Mouse (Mus musculus) CH12.LX (cell line): ENCODE measurements around the gene Fam241b. TPM values are rescaled to one million over a fixed set of nuclear protein-coding genes. Genes with fewer than 3 reads are reported as not detected.

Experiments
- DNase-seq: peaks from one replicate; pipeline ENCODE4 v3.0.0-alpha.2; 2013; ENCODE audit errors: extremely low read depth
- H3K27ac ChIP-seq: 2 replicates; pipeline ENCODE4 v1.5.1; 2012; ENCODE audit warnings: low read depth, mild to moderate bottlenecking, control low read depth, moderate library complexity; ENCODE audit not compliant: insufficient read depth
- H3K27me3 ChIP-seq: replicated peaks from 2 replicates; pipeline ENCODE3; 2012; ENCODE audit warnings: inconsistent platforms
- H3K36me3 ChIP-seq, 2 experiments: replicated peaks in 1 of 2; 2 replicates each; pipeline versions ENCODE3 to v1.6.1; 2012; ENCODE audit warnings: inconsistent platforms in 1 of 2, low read length in 1 of 2, mild to moderate bottlenecking in 1 of 2, mixed read lengths in 1 of 2, moderate library complexity in 1 of 2; ENCODE audit not compliant: control insufficient read depth in 1 of 2, insufficient read depth in 1 of 2
- H3K4me1 ChIP-seq, 2 experiments: 2 replicates each; pipeline ENCODE4 v1.6.1; 2012; ENCODE audit warnings: inconsistent platforms in 1 of 2, moderate library complexity in 1 of 2; ENCODE audit not compliant: insufficient read depth in 2 of 2, control insufficient read depth in 1 of 2
- H3K4me2 ChIP-seq: 2 replicates; pipeline ENCODE4 v1.6.1; 2012; ENCODE audit warnings: low read depth, mild to moderate bottlenecking, control low read depth; ENCODE audit not compliant: poor library complexity, insufficient read depth, severe bottlenecking
- H3K4me3 ChIP-seq, 3 experiments: fragments of 150-350 bp in 1 of 3; sonication (generic) in 1 of 3; replicated peaks in 1 of 3; 2 replicates each; pipeline versions ENCODE3 to v1.5.1; 2011 to 2012; ENCODE audit warnings: low read depth in 2 of 3, low read length in 2 of 3, mild to moderate bottlenecking in 2 of 3, moderate library complexity in 2 of 3, control low read depth in 1 of 3, improper control_type of control experiment in 1 of 3, inconsistent platforms in 1 of 3, mixed read lengths in 1 of 3; ENCODE audit not compliant: poor library complexity in 1 of 3
- H3K79me2 ChIP-seq: replicated peaks from 2 replicates; pipeline ENCODE4 v1.6.1; 2012; ENCODE audit warnings: mild to moderate bottlenecking, moderate library complexity; ENCODE audit not compliant: control insufficient read depth, poor library complexity, insufficient read depth, severe bottlenecking; ENCODE audit errors: extremely low read depth
- H3K9ac ChIP-seq: 2 replicates; pipeline ENCODE4 v1.6.1; 2012; ENCODE audit warnings: low read depth, mild to moderate bottlenecking, control low read depth, moderate library complexity; ENCODE audit not compliant: insufficient read depth
- H3K9me3 ChIP-seq: replicated peaks from 2 replicates; pipeline ENCODE3; 2012; ENCODE audit warnings: low read length, inconsistent platforms, mixed read lengths
- CHD1 ChIP-seq: IDR thresholded peaks from 2 replicates; pipeline ENCODE4 v1.6.1; 2012; ENCODE audit warnings: low read depth, low read length, improper control_type of control experiment, inconsistent platforms
- CHD2 ChIP-seq: IDR thresholded peaks from 2 replicates; pipeline ENCODE4 v1.6.1; 2011; ENCODE audit warnings: low read length, improper control_type of control experiment
- CTCF ChIP-seq, 2 experiments: IDR thresholded peaks in 1 of 2; conservative IDR thresholded peaks in 1 of 2; 2 replicates each; pipeline ENCODE4 v1.5.1; 2011 to 2012; ENCODE audit warnings: low read depth in 2 of 2, low read length in 2 of 2, improper control_type of control experiment in 1 of 2, inconsistent platforms in 1 of 2, mild to moderate bottlenecking in 1 of 2, moderate library complexity in 1 of 2
- ELF1 ChIP-seq: IDR thresholded peaks from 2 replicates; pipeline ENCODE4 v1.6.1; 2014; ENCODE audit warnings: low read depth, mild to moderate bottlenecking, inconsistent platforms, low read length, improper control_type of control experiment
- EP300 ChIP-seq: IDR thresholded peaks from 2 replicates; pipeline ENCODE4 v1.6.1; 2011; ENCODE audit warnings: low read length, improper control_type of control experiment
- ETS1 ChIP-seq: conservative IDR thresholded peaks from 2 replicates; pipeline ENCODE4 v1.6.1; 2012; ENCODE audit warnings: low read depth, mild to moderate bottlenecking, inconsistent platforms, low read length, improper control_type of control experiment, moderate library complexity
- HCFC1 ChIP-seq: IDR thresholded peaks from 2 replicates; pipeline ENCODE4 v1.6.1; 2012; ENCODE audit warnings: low read depth, mild to moderate bottlenecking, inconsistent platforms, low read length, improper control_type of control experiment
- IRF4 ChIP-seq: IDR thresholded peaks from 2 replicates; pipeline ENCODE4 v1.6.1; 2014; ENCODE audit warnings: low read depth, mild to moderate bottlenecking, inconsistent platforms, low read length, improper control_type of control experiment
- JUN ChIP-seq: IDR thresholded peaks from 2 replicates; pipeline ENCODE4 v1.6.1; 2011; ENCODE audit warnings: low read depth, mild to moderate bottlenecking, low read length, improper control_type of control experiment, moderate library complexity; ENCODE audit not compliant: insufficient read depth
- MAX ChIP-seq: IDR thresholded peaks from 2 replicates; pipeline ENCODE4 v1.6.1; 2011; ENCODE audit warnings: low read length, improper control_type of control experiment
- MAZ ChIP-seq: IDR thresholded peaks from 2 replicates; pipeline ENCODE4 v1.6.1; 2012; ENCODE audit warnings: low read depth, mild to moderate bottlenecking, inconsistent platforms, low read length, improper control_type of control experiment, moderate library complexity
- MEF2A ChIP-seq: IDR thresholded peaks from 2 replicates; pipeline ENCODE4 v1.6.1; 2014; ENCODE audit warnings: low read depth, mild to moderate bottlenecking, inconsistent platforms, low read length, improper control_type of control experiment, borderline replicate concordance
- MXI1 ChIP-seq: IDR thresholded peaks from 2 replicates; pipeline ENCODE4 v1.6.1; 2011; ENCODE audit warnings: mild to moderate bottlenecking, low read depth, low read length, improper control_type of control experiment
- MYC ChIP-seq: IDR thresholded peaks from 2 replicates; pipeline ENCODE4 v1.6.1; 2011; ENCODE audit warnings: low read depth, mild to moderate bottlenecking, improper control_type of control experiment, low read length
- NELFE ChIP-seq: IDR thresholded peaks from 2 replicates; pipeline ENCODE4 v1.6.1; 2011; ENCODE audit warnings: low read depth, low read length, improper control_type of control experiment
- POLR2A ChIP-seq: IDR thresholded peaks from 2 replicates; pipeline ENCODE4 v1.6.1; 2011; ENCODE audit warnings: low read depth, mild to moderate bottlenecking, improper control_type of control experiment, low read length
- POLR2AphosphoS2 ChIP-seq: IDR thresholded peaks from 2 replicates; pipeline ENCODE4 v1.6.1; 2011; ENCODE audit warnings: low read depth, low read length, improper control_type of control experiment
- SIN3A ChIP-seq: IDR thresholded peaks from 2 replicates; pipeline ENCODE4 v1.6.1; 2012; ENCODE audit warnings: low read length, improper control_type of control experiment, inconsistent platforms
- USF1 ChIP-seq: IDR thresholded peaks from 2 replicates; pipeline ENCODE4 v1.6.1; 2014; ENCODE audit warnings: low read depth, mild to moderate bottlenecking, inconsistent platforms, low read length, improper control_type of control experiment
- ZC3H11A ChIP-seq: IDR thresholded peaks from 2 replicates; pipeline ENCODE4 v1.6.1; 2012; ENCODE audit warnings: low read depth, mild to moderate bottlenecking, inconsistent platforms, low read length, improper control_type of control experiment
- ZMIZ1 ChIP-seq: IDR thresholded peaks from 2 replicates; pipeline ENCODE4 v1.6.1; 2012; ENCODE audit warnings: low read depth, mild to moderate bottlenecking, inconsistent platforms, low read length, improper control_type of control experiment
- ZNF384 ChIP-seq: IDR thresholded peaks from 2 replicates; pipeline ENCODE4 v1.6.1; 2012; ENCODE audit warnings: low read depth, low read length, improper control_type of control experiment, inconsistent platforms
- dilution Hi-C: fragments of 300-500 bp; cut with MboI; formaldehyde crosslinking; loops from 2 replicates; pipeline ENCODE4 v1.14.3; 2020; ENCODE audit warnings: low sequenced_read_pairs; ENCODE audit not compliant: extremely low pct_unique_long_range_greater_than_20kb, extremely low pct_ligation_motif_present
- in situ Hi-C: fragments of 300-500 bp; cut with MboI; formaldehyde crosslinking; loops from 3 replicates; pipeline ENCODE4 v1.14.3; 2019; ENCODE audit warnings: low sequenced_read_pairs, low pct_ligation_motif_present, low pct_unique_long_range_greater_than_20kb, mixed read lengths
- polyA plus RNA-seq: library from polyadenylated mRNA; unstranded; fragments of >175 nt; gene quantifications from 2 replicates; pipeline ENCODE4 v1.2.1, GENCODE M21; 2012; ENCODE audit warnings: low read depth; ENCODE audit not compliant: insufficient read length
- total RNA-seq, 2 experiments: library from RNA; depleted of rRNA; stranded (reverse); fragments of 300-350 nt in 1 of 2; fragments of >200 nt in 1 of 2; gene quantifications; 2 replicates each; pipeline ENCODE4 v1.2.3; 2012 to 2014

The Fam241b gene
- total and polyA plus RNA-seq, 3 experiments = 0.38 TPM; not detected in 2

- Histone ChIP-seq H3K4me3 (no peak overlapping the region), H3K27me3 (peaks cover 40% of the 10 kb centered on the region), H3K4me1 (peaks cover 7 to 10% of the 10 kb centered on the region in 2 experiments), H3K79me2 (no peaks in the 10 kb centered on the region), H3K4me2 (no peak overlapping the region), H3K9me3 (no peaks in the 10 kb centered on the region), H3K27ac (no peak overlapping the region), H3K36me3 (no peaks in the 10 kb centered on the region), H3K9ac (no peak overlapping the region)
- no peak for DNase-seq
- in situ Hi-C loops (no loop called here), dilution Hi-C loops (no loop called here)
- TF ChIP-seq CTCF (conservative IDR thresholded peaks at IDR 0.05 in 1 of 2, IDR thresholded peaks at IDR 0.05 in 1 of 2; ENCODE audit: low read depth in 2 of 2, low read length in 2 of 2) (peak in 1 of 2 experiments; percentile 32; a peak in 2 of 4 replicates), ZNF384 (no peak), ELF1 (no peak), MAX (0 out of 2 replicates have a peak, but pooled peaks have one; percentile 20)
Observed at GRCm38 (mm10) chr10:62062786-62063185, 80.9 kb downstream of the Fam241b start.

- H3K36me3 ChIP-seq = no peaks in the 10 kb centered on the region
- H3K4me1 ChIP-seq = peaks cover 3 to 6% of the 10 kb centered on the region in 2 experiments; a peak in 3 of 4 replicates
- no peak overlapping the region for H3K4me2 ChIP-seq
- DNase-seq = no peak
- H3K27ac ChIP-seq = no peak overlapping the region
- H3K9me3 ChIP-seq = no peaks in the 10 kb centered on the region
- H3K4me3 ChIP-seq = no peak overlapping the region
- dilution Hi-C loops = no loop called here
- H3K27me3 ChIP-seq = peaks cover 51% of the 10 kb centered on the region
- TF ChIP-seq ZNF384 (no peak), ZC3H11A (no peak), JUN (no peak), MYC (no peak), POLR2A (no peak), EP300 (no peak), MAX (no peak), MXI1 (no peak)
- no peaks in the 10 kb centered on the region for H3K79me2 ChIP-seq
- in situ Hi-C loops = no loop called here
- H3K9ac ChIP-seq = no peak overlapping the region
Observed at GRCm38 (mm10) chr10:62060969-62061678, 82.6 kb downstream of the Fam241b start.

GRCm38 (mm10) chr10:62060224-62060913 is 83.4 kb downstream of the Fam241b start:
- no peak for DNase-seq
- Histone ChIP-seq H3K9ac (no peak overlapping the region), H3K36me3 (no peaks in the 10 kb centered on the region), H3K4me2 (no peak overlapping the region), H3K4me3 (no peak overlapping the region), H3K4me1 (no peaks in the 10 kb centered on the region), H3K27ac (no peak overlapping the region), H3K79me2 (no peaks in the 10 kb centered on the region), H3K9me3 (no peaks in the 10 kb centered on the region), H3K27me3 (peaks cover 57% of the 10 kb centered on the region)
- dilution Hi-C loops (no loop called here), in situ Hi-C loops (no loop called here)
- TF ChIP-seq SIN3A (no peak), MAZ (no peak), ZC3H11A (no peak), IRF4 (no peak), MXI1 (no peak), ETS1 (no peak), ZMIZ1 (no peak), HCFC1 (no peak), EP300 (no peak), MEF2A (no peak), POLR2AphosphoS2 (no peak), CHD2 (no peak), JUN (no peak), ZNF384 (no peak), CHD1 (no peak), NELFE (no peak), USF1 (no peak)
